Mouse (Mus musculus): Measurements from ENCODE around the gene Dffa.

DNA sequence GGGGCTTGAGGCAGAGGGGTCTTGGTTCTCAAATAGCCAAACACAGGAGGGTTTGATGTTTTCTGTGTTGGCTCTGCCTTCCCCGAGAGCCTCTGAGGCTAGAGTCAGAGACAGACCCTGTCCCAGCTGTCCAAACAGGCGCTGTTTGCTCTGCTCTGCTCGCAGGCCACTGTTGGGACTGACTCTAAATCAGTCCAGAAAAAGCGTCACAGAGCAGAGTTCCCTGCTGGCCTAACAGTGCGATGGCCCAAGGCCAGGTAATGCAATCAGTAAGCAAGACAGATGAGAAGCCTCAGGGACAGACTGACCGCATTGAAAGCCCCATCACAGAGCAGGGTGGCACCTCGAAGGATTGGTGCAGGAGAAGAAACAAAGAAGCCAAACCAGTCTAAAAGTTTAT is 45.7 kb downstream of the Dffa start:
- TF ChIP-seq CTCF (conservative IDR thresholded peaks at IDR 0.05; ENCODE audit: low read length) (no peak), POU5F1 (IDR thresholded peaks at IDR 0.05; ENCODE audit: borderline replicate concordance, low read length) (no peak), NANOG (IDR thresholded peaks at IDR 0.05; ENCODE audit: borderline replicate concordance, low read length) (no peak)
